Mouse (Mus musculus) ES-Bruce4 (cell line): Measurements from ENCODE around the gene Cript.

Experiments used
- CTCF ChIP-seq: IDR thresholded peaks from one replicate; pipeline ENCODE4 v1.8.1; 2011; ENCODE audit warnings: low read depth, low read length
- EP300 ChIP-seq: IDR thresholded peaks from 2 replicates; pipeline ENCODE4 v1.6.1; 2011; ENCODE audit warnings: low read depth, low read length; ENCODE audit not compliant: insufficient read depth
- POLR2A ChIP-seq: IDR thresholded peaks from one replicate; pipeline ENCODE4 v1.8.1; 2011; ENCODE audit warnings: low read length; ENCODE audit not compliant: insufficient read depth

- no peak for TF ChIP-seq CTCF
- no peak for TF ChIP-seq POLR2A
- no peak for TF ChIP-seq EP300
Measured at GRCm38 (mm10) chr17:87068997-87069396, 43.6 kb downstream of the Cript start.
